Mouse (Mus musculus) forelimb bud, embryonic 11.5 days (tissue): Measurements from ENCODE around the gene Olfml2b.

Experiments
- DNase-seq: peaks from one replicate; pipeline ENCODE4 v3.0.0-alpha.2; 2012; ENCODE audit warnings: low read depth, low spot score

Gene Olfml2b

GRCm38 (mm10) chr1:170644255-170645205, at the start of gene Olfml2b:
Olfml2b (plus strand) TSS chr1:170644532.
- peak; percentile 72 for DNase-seq

- DNase-seq, result no peak
Measured at GRCm38 (mm10) chr1:170594575-170594974, 49.8 kb upstream of the Olfml2b start.

GRCm38 (mm10) chr1:170605228-170606001, 38.9 kb upstream of the Olfml2b start:
- DNase-seq, result peak; percentile 43

GRCm38 (mm10) chr1:170607231-170607917, 37.0 kb upstream of the Olfml2b start:
- no peak for DNase-seq

GRCm38 (mm10) chr1:170608461-170609071, 35.8 kb upstream of the Olfml2b start:
- no peak for DNase-seq

- DNase-seq, result no peak
Measured at GRCm38 (mm10) chr1:170609872-170610271, 34.5 kb upstream of the Olfml2b start.

GRCm38 (mm10) chr1:170610289-170610688, 34.0 kb upstream of the Olfml2b start:
- DNase-seq, result no peak

- DNase-seq, result no peak
Measured at GRCm38 (mm10) chr1:170610695-170611094, 33.6 kb upstream of the Olfml2b start.

GRCm38 (mm10) chr1:170611631-170612030, 32.7 kb upstream of the Olfml2b start:
- DNase-seq, result no peak

GRCm38 (mm10) chr1:170612968-170613872, 31.1 kb upstream of the Olfml2b start:
- DNase-seq, result peak; percentile 78

- no peak for DNase-seq
Measured at GRCm38 (mm10) chr1:170619686-170620374, 24.5 kb upstream of the Olfml2b start.

GRCm38 (mm10) chr1:170622934-170623333, 21.4 kb upstream of the Olfml2b start:
- no peak for DNase-seq

GRCm38 (mm10) chr1:170623432-170623831, 20.9 kb upstream of the Olfml2b start:
- no peak for DNase-seq

GRCm38 (mm10) chr1:170630489-170630888, 13.8 kb upstream of the Olfml2b start:
- no peak for DNase-seq

GRCm38 (mm10) chr1:170631571-170631970, 12.8 kb upstream of the Olfml2b start:
- DNase-seq, result no peak

- peak; percentile 64 for DNase-seq
Measured at GRCm38 (mm10) chr1:170632385-170632784, 11.9 kb upstream of the Olfml2b start.

GRCm38 (mm10) chr1:170632856-170633255, 11.5 kb upstream of the Olfml2b start:
- DNase-seq, result no peak

- DNase-seq, result no peak
Measured at GRCm38 (mm10) chr1:170638941-170639340, 5.4 kb upstream of the Olfml2b start.

GRCm38 (mm10) chr1:170645896-170646605, 1.7 kb downstream of the Olfml2b start:
- DNase-seq, result no peak
